Mouse (Mus musculus): ENCODE data around the gene 4933427D14Rik.
"Not testable (repeated sequence)": the region's sequence is repeated elsewhere in the genome, so short reads cannot be mapped to it uniquely, and the experiment has no call there.

DNA sequence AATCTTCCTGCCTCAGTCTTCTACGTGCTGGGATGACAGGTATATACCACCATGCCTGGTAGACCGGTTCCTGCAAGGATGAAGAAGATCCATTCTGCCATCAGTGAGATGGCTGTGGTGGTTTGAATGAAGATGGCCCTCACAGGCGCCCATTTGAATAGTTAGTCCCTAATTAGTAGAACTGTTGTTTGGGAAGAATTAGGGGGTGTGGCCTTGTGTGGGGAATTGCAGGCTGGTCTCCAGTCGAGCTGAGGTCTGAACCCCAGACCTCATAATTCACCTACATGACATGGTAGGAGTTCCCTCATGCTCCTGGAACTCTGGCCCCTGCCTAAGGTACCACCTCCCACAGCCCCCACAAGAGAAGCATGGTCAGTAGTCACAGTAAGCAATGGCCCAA is 35.4 kb downstream of the 4933427D14Rik start:
- not testable (repeated sequence) for TF ChIP-seq CTCF (IDR thresholded peaks at IDR 0.05; ENCODE audit: borderline replicate concordance, insufficient read depth, low read depth, low read length); POLR2A (IDR thresholded peaks at IDR 0.05; ENCODE audit: borderline replicate concordance, insufficient read depth, low read length)
